Mouse (Mus musculus) liver, embryonic 14.5 days (tissue): ENCODE measurements around the gene Bcl9.

Source experiments
- CTCF ChIP-seq: IDR thresholded peaks from 2 replicates; pipeline ENCODE4 v1.5.1; 2016; ENCODE audit warnings: antibody characterized with exemption, low read depth, control low read depth
- EP300 ChIP-seq: IDR thresholded peaks from 2 replicates; pipeline ENCODE4 v1.6.1; 2016; ENCODE audit warnings: antibody characterized with exemption, low read depth

- no peak for TF ChIP-seq CTCF
- TF ChIP-seq EP300: no peak
Measured at GRCm38 (mm10) chr3:97281426-97281825, 16.3 kb downstream of the Bcl9 start.
